Comparison of ENCODE assay signal across 8 mouse cellular contexts in the genomic region with DNA sequence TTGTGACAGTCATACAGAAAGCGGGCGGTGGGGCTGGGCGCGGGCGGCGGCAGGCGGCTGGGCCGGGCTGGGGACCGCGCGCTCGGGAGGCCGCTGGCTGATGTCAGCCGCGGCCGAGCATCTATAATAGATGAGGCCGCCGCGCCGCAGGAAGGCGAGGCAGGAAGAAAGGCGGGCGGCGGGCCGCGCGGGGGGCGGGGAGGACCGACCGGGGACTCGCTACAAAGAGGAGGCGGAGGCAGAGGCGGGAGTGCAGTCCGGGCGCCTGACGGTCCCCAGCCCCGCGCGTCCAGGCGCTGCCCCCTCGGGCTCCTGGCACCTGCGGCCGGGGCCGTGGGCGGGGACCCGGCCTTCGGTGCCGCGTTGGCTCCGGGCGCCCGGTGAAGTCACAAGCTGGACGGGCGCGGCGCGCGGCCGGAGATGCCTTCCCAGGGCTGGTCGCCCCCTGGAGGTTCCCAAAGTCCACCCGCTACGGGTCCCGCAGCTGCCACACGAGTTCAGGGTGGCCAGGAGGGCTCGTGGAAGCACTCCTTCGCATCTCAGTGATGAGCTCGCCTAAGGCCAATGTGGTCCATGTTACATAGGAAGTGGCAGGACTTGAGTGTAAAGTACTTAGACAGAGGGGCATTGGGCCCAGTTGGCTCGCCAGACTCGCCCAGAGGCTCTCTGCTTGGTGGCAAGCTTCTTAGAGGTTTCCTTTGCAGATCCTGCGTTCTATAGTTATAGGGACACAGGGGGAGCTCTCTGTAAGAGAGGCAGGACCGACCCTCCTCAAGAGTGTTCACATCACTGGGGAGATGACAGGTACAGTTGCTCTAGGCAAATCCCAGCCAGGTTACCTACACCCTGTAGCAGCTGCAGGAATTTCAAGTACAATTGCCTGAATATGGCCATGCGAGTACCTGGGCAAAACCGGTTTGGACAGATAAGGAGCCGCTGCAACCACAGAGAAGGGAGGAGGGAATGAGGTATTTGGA. TPM values are rescaled to one million over a fixed set of nuclear protein-coding genes. Genes with fewer than 3 reads are reported as not detected.
DNase-seq lines count a peak whose midpoint lies in the region; ATAC-seq and TF ChIP-seq lines count a peak whose summit lies in the region.

A gene (minus strand): TSS at position 390 of the 977 bp plus-strand sequence.

- ATAC-seq in forebrain, postnatal 0 days, result peak; percentile 42
- ATAC-seq in lung, embryonic 14.5 days (ENCODE audit: insufficient read depth), result peak; percentile 72

- H3K36me3 ChIP-seq in forebrain, postnatal 0 days (ENCODE audit: insufficient read depth), result no peaks in the 10 kb centered on the region
- no peaks in the 10 kb centered on the region for H3K36me3 ChIP-seq in lung, embryonic 14.5 days (ENCODE audit: insufficient read depth)

- H3K27ac ChIP-seq in forebrain, postnatal 0 days (ENCODE audit: low read depth, low read length), result peak within 1 kb of the TSS; percentile 99
- peak within 1 kb of the TSS; percentile 98 for H3K27ac ChIP-seq in layer of hippocampus, adult 2 months
- H3K27ac ChIP-seq in lung, embryonic 14.5 days (ENCODE audit: low read depth), result peak within 1 kb of the TSS; percentile 96

- peak within 1 kb of the TSS; percentile 72 for H3K4me3 ChIP-seq in forebrain, postnatal 0 days (ENCODE audit: low read depth, low read length)
- H3K4me3 ChIP-seq in layer of hippocampus, adult 2 months, result peak within 1 kb of the TSS; percentile 87
- peak within 1 kb of the TSS; percentile 72 for H3K4me3 ChIP-seq in lung, embryonic 14.5 days (ENCODE audit: low read depth, low read length)

- DNase-seq in Muller cell, postnatal 12 days (ENCODE audit: inconsistent ontology term), result peak; percentile 89
- peak; percentile 79 to 85 for DNase-seq in cerebellum, adult 18-20 months
- peak; percentile 83 for DNase-seq in forebrain, postnatal 0 days
- DNase-seq in heart, postnatal 4 days, result peak; percentile 79
- peak; percentile 73 to 74 for DNase-seq in layer of hippocampus, adult 2 months (ENCODE audit: low spot score in 2 of 2)
- DNase-seq in lung, embryonic 14.5 days, result peak; percentile 85
- peak; percentile 83 for DNase-seq in right cerebral cortex, adult 18-20 months
- peak; percentile 44 to 69 for DNase-seq in urinary bladder, postnatal 4 days (ENCODE audit: low spot score in 2 of 2)

- H3K9me3 ChIP-seq in forebrain, postnatal 0 days (ENCODE audit: low read length), result no peaks in the 10 kb centered on the region
- H3K9me3 ChIP-seq in lung, embryonic 14.5 days (ENCODE audit: low read depth, low read length), result no peaks in the 10 kb centered on the region

- H3K4me1 ChIP-seq in forebrain, postnatal 0 days (ENCODE audit: insufficient read depth), result peaks cover 63% of the 10 kb centered on the region
- peaks cover 18% of the 10 kb centered on the region for H3K4me1 ChIP-seq in lung, embryonic 14.5 days (ENCODE audit: insufficient read depth)

- peak within 1 kb of the TSS; percentile 93 for H3K4me2 ChIP-seq in forebrain, postnatal 0 days (ENCODE audit: low read depth)
- H3K4me2 ChIP-seq in lung, embryonic 14.5 days, result peak within 1 kb of the TSS; percentile 88

- no peaks in the 10 kb centered on the region for H3K27me3 ChIP-seq in forebrain, postnatal 0 days (ENCODE audit: insufficient read depth, low read length)
- H3K27me3 ChIP-seq in lung, embryonic 14.5 days (ENCODE audit: insufficient read depth, low read length), result no peaks in the 10 kb centered on the region

- peak within 1 kb of the TSS; percentile 98 for H3K9ac ChIP-seq in forebrain, postnatal 0 days
- H3K9ac ChIP-seq in lung, embryonic 14.5 days, result peak within 1 kb of the TSS; percentile 88

- TF ChIP-seq CTCF in forebrain, postnatal 0 days (IDR thresholded peaks at IDR 0.05; ENCODE audit: low read depth), result peak; percentile 48
- peak; percentile 69 for TF ChIP-seq CTCF in layer of hippocampus, adult 2 months (conservative IDR thresholded peaks at IDR 0.05)
- peak; percentile 58 for TF ChIP-seq CTCF in lung, embryonic 14.5 days (IDR thresholded peaks at IDR 0.05; ENCODE audit: low read depth)

- WGBS in forebrain, postnatal 0 days, result 1% methylated on average over 63 of the region's 74 CpGs
- WGBS in lung, embryonic 14.5 days, result 2% methylated on average over 73 of the region's 74 CpGs

RNA-seq across cellular contexts. Expression of the gene that starts here (rescaled TPM):
- total RNA-seq in forebrain, postnatal 0 days (2014; rRNA removed), result 43.3 and 53.2 TPM in 2 replicates
- polyA plus RNA-seq in forebrain, postnatal 0 days (2015; fragmentation: Nextera tagmentation; extraction: Ambion mirVana), result 24.7 and 31.6 TPM in 2 replicates
- 10 to 100 TPM; 16.2 to 16.9 TPM for total RNA-seq in heart, postnatal 4 days (2021)
- total RNA-seq in layer of hippocampus, adult 2 months (2021), result 100 to 1,000 TPM; 226 to 243 TPM
- polyA plus RNA-seq in lung, embryonic 14.5 days (2014; fragmentation: Nextera tagmentation; extraction: Ambion mirVana), result 22.2 and 26.2 TPM in 2 replicates

Comparison
In these comparisons a context has a peak if more than half of its experiments do, and no peak if none do; other contexts are left out.
1. Peak in every context shown above with its lines: DNase-seq, ATAC-seq, H3K4me3 ChIP-seq and H3K27ac ChIP-seq.